Mouse (Mus musculus): Measurements from ENCODE around the gene Olfr437. TPM values are rescaled to one million over a fixed set of nuclear protein-coding genes. Genes with fewer than 3 reads are reported as not detected.
"Not testable (repeated sequence)": the region's sequence is repeated elsewhere in the genome, so short reads cannot be mapped to it uniquely, and the experiment has no call there.

Gene Olfr437
- not detected for total RNA-seq (2021)

DNA sequence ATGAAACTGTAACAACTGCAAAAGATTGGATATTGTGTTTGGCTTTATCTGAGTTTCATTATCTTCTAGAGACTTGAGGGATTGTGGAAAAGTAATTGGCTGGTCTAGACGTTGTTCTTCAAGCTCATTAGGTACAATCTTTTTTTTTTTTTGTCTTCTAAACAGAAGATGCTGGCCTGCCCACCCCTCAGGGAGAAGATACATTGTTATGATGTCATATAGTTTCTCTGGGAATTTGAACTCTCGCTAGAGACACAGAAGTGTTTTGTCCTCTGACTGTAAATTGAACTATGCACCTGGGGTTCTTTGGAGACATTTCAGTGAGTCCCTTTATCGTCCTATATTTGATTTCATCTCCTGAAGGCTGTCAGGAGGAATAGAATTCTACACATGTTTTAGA is at the start of gene Olfr437:
Gene Olfr437, plus strand, starts transcription at position 301 of the 400 bp plus-strand sequence.
- DNase-seq, result no peak
- intact Hi-C loops (cut with DNase I), result no loop called here

DNA sequence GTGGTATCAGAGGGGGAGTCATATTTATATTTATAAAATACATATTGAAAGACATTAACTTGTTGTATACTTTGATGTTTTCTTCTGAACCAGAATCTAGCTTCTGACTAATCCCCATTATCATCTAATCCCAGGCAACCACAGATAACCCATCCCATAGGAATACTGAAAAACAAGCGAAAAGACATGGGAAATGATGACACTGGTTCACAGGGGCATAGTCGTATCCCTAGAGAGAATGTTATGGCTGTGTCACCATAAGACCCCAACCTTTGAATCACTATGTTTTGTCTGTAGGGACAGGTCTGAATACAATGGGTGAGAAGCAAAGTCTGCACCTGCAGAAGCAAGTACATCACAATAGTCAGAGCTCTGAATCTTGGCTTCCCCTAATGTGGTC is 16.8 kb upstream of the Olfr437 start, which contains the start of gene Olfr237-ps1:
Gene Olfr237-ps1, plus strand, starts transcription at position 301 of the 400 bp plus-strand sequence.
- DNase-seq; intact Hi-C loops (cut with DNase I): not testable (repeated sequence)

DNA sequence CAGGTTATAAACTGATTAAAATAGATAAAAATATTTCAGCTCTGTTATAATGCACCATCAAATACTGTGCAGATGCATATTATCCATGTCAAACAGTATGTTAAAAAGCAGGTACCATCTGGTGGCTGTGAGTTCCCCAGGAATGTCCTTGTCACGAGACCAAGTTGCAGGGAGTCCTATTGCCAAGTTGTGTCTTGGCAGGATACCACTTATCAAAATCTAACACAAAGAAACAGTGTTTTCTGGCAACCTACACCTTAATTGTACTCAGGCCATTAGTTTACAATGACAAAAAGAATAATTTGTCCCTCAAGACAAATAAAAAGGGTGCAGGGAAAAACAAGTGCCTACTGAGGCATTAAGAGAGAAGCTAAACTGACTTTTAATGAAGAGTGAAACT is 3.6 kb upstream of the Olfr437 start:
- DNase-seq, result no peak
- intact Hi-C loops (cut with DNase I), result no loop called here

DNA sequence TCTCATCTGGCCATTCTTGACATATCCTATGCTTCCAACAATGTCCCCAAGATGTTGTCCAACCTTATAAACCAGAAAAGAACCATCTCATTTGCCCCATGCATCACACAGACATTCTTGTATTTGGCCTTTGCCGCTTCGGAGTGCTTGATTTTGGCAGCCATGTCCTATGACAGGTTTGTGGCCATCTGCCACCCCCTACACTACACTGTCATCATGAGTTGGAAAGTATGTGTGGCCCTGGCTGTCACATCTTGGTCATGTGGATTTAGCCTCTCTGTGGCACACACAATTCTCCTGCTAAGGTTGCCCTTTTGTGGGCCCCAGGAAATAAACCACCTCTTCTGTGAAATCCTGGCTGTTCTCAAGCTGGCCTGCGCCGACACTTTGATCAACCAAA is 4.2 kb downstream of the Olfr437 start:
- no peak for DNase-seq
- intact Hi-C loops (cut with DNase I), result no loop called here

DNA sequence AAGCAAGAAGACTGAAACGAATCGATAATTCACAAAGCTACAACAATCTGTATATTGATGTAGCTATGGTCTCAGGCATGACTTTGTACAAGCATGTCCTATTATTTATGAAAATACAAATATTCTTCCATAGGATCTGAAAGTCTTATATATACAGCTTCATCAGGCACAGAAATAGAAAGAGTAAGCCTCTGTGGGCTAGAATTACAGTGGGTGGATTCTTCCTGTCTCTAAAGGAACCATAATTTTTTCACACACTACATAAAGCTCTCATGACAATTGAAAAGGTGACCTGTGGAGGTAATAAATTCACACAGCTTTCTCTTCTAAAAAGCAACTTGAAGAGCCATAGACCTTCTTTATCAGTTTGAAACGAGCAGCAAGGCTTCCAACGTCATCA is 8.8 kb downstream of the Olfr437 start, which contains the start of gene Olfr13:
Gene Olfr13, plus strand, starts transcription at position 301 of the 400 bp plus-strand sequence.
- intact Hi-C loops (cut with DNase I), result no loop called here
- DNase-seq, result no peak

DNA sequence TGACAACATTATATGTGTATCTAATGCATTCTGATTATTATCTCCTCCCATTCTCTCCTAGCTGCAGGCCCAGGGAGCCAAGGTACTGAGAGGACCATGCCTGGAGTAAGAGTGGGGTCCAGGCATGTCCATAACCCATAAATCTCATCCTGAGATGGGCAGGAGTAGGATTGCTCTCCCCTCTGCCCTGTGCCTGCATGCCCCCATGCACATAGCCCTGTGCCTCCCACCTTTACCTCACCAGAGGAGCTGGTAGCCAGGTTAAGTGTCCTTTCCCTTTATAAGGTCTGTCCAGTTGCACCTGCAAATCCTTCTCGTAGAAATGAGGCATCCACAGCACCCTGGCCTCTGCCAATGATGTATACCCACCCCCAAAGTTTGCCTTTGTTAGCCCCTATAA is 15.0 kb downstream of the Olfr437 start:
- no peak for DNase-seq
- intact Hi-C loops (cut with DNase I), result no loop called here

DNA sequence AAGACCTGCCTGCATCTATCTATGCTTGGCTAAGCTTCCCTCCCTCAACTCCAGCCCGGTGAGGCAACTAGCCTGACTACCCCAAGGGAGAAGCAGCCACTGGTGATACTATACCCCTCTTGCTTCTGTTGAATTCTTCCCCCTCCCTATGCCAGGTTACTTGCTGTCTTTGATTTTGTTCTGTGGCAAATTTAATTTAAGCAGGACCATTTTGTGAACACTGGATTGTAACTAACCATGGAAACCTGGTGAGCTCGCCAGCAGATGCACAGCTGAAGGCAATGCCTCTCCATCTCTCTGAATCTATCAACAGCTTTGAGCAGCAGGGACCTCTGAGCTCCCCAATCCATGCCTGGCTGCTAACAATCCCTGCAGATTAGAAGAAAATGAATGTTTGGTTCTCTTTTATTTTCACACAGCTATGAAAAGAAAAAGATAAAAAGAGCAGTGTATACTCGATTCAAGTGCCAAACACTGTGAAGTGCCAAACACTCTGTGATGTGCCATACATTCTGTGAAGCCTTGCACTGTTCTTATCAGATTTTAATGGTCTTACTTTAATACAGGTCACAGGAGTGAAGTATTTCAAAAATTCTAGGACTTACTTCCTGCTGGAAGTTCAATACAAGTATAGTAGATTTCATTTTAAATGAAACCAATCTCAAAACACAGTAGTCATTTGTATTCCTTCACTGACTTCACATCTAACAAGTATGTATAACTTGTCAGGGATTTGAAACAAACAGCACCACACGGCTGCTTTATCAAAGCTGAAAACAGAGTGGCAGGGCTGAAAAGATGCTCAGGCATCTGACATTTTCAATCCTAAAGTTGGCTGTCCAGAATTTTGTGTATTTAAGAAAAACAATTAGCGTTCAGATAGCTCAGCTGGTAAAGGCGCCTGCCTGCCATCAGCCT is 15.8 kb downstream of the Olfr437 start:
- intact Hi-C loops (cut with DNase I), result no loop called here
- DNase-seq, result no peak

DNA sequence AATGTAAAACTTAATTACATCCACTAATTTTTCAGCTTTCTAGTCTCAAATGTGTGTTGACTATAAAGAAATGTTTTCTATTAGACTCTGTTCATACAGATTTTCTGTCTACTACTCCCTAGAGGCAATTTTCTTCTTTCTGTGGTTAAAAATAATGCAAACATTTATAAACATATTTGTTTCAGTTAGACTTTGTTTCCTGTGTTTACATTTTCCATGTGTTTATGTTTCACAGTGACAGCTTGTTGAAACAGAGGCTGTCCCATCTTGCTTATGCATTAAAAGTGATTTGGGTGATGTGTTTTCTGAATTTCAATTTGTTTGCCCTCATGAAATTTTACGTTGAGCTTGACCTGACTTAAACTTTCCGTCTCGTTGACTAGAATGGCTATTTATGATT is 27.9 kb downstream of the Olfr437 start:
- DNase-seq, result no peak
- intact Hi-C loops (cut with DNase I), result no loop called here

DNA sequence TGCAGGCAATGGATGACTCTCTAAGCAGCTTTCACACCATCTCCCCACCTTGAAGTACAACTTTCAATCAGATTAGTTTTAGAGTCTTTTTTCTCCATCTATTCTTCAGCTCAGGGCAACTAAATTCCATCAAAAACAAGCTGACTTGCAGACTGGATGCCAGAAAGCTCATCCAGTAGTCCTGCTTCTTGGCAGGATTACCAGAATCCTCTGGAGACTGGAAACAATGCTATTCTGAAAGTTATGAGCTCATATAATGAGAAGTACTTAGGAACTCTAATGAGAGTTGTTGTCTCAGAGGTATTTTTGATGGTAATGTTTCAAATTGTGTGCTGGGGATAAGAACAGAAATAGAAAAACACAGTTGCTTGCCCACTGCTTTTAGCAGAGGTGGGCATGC is 33.7 kb downstream of the Olfr437 start, which contains the start of gene Olfr435:
Gene Olfr435, plus strand, starts transcription at position 366 of the 400 bp plus-strand sequence.
- DNase-seq, result no peak
- intact Hi-C loops (cut with DNase I), result no loop called here

DNA sequence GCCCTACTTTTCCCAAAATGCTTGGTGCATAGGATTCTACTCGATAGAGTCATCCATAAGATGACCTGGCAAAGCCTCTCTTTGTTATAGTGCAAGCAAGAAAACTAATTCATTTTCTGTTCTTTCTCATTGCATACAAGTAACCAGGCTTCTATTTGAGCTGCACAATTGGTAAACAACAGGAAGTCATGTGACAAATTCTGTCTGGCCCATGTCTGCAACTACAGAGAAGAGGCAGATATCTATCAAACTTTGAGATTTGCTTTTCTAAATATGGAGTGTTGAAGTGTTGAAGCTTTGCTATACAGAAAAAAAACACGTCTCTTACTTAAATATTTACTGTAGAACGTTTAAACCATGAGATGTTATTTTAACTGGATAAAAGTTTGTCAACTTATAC is 35.0 kb downstream of the Olfr437 start:
- intact Hi-C loops (cut with DNase I), result no loop called here
- DNase-seq, result no peak

DNA sequence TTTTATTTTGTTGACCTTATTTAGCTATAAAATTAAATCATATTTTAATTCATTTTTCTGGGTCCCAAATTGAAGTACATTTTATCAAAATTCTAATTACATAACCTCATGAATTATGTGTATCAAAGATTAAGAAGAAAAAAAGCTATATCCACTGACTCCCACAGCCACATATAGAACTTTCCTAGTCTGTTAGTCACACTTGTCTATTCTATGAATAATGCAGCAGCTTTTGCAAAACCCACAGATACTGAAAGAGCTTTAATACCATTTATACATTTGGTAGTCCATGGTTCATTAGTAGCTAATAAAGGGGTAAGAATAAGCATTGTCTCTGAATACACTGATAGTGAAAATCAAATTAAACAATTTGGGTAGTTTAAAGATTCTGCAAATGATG is 39.7 kb downstream of the Olfr437 start:
- intact Hi-C loops (cut with DNase I), result no loop called here
- DNase-seq, result no peak

DNA sequence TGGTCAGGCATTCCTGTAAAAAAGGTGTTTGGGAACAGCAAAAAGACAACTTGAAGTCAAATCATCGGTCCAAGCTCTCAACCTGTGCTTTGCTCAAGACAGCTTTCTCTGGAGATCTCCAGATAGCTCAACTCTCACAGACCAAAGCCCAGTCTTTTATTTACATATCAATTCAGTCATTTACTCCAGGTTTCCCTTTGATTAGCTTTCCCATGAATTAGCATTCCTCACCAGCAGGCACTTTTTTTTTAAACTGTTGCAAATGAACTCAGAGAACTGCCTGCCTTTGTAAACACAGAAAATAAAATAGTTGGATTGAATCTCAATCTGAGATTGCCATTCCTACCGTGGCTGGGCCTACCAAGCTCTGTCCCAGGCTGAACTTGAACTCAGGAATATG is 42.3 kb downstream of the Olfr437 start:
- no peak for DNase-seq
- intact Hi-C loops (cut with DNase I), result no loop called here

DNA sequence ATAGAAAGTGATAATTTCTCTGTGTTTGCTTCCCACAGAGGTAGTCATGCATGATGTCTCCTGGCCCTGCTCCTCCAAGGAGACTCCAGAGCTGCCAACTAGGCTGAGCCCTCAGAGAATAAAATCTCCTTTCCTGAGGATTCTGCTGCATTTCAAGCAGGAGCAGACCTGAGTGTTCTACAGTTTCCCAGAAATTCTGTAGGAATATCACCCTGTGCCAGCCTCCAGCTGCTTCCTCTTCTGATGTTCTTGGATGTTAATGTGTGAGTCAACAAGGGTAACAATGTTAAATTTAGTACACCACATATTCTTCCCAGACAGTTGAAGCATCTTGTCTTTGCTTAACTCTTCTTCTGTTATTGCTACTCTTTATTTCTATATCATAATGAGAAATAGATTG is 49.8 kb downstream of the Olfr437 start, which contains the start of gene Olfr434:
Gene Olfr434, plus strand, starts transcription at position 149 of the 400 bp plus-strand sequence.
- intact Hi-C loops (cut with DNase I); DNase-seq: not testable (repeated sequence)

Other genes starting within 250 kb of the Olfr437 start
- gene Olfr446, start 241.9 kb upstream of the Olfr437 start, total RNA-seq (2021), result not detected
- gene Olfr444, start 214.2 kb upstream of the Olfr437 start, total RNA-seq (2021), result not detected
- gene Olfr441, start 56.9 kb upstream of the Olfr437 start, total RNA-seq (2021), result not detected
- gene Olfr237-ps1, start 16.7 kb upstream of the Olfr437 start, total RNA-seq (2021), result not detected
- gene Olfr13, start 8.9 kb downstream of the Olfr437 start, total RNA-seq (2021), result not detected
- gene Olfr435, start 33.9 kb downstream of the Olfr437 start, total RNA-seq (2021), result not detected
- gene Olfr434, start 49.7 kb downstream of the Olfr437 start, total RNA-seq (2021), result not detected
- gene Olfr47, start 68.2 kb downstream of the Olfr437 start, total RNA-seq (2021), result not detected
- 10 to 100 TPM; 14.0 to 14.1 TPM for gene Arhgef5, start 102.3 kb downstream of the Olfr437 start, total RNA-seq (2021)
- not detected for gene Nobox, start 146.3 kb downstream of the Olfr437 start, total RNA-seq (2021)